Mouse (Mus musculus): ENCODE measurements around the gene Mrpl49.

The Mrpl49 gene

DNA sequence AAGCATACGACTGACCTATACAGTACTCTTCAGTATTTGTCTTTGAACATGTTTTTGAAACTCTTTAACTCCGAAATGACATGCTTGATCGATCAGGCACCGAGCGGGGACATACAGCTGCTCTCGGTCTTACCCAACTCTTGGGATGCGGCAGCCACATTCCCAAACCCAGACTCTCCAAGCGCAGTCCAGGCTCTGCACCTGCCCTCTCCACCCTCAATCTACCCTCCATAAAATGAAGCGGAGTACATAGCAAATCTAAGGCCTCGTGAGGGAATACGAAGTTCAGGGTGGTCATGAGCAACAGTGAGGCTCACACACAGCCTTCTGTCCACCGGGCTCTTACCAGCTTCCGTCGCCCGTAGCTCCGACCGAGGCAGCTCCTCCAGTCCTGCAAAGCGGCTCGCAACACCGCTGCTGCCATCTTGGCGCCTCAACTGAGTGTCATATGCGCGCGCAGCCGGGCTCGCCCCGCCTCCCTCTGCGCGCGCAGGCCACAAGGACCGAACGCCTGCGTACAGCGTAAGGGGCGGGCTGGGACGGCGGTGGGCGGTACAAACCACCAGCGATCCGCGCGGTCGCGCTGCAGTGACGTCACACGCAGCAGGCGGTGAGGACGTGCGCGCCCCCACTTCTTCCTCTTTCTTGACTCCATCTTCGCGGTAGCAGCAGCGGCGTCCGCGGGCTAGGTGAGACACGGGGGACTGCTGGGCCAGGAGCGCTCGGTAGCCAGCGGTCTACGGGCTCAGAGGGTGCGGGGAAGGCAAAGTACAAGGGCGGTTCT lies at the start of gene Mrpl49, which contains the start of gene Fau:
Gene Mrpl49 (minus strand): TSS at position 473 of the 784 bp plus-strand sequence.
Gene Fau (plus strand): TSS at position 532 of the 784 bp plus-strand sequence.
- peak; percentile 99 for DNase-seq

GRCm38 (mm10) chr19:6105586-6105985 lies 48.0 kb upstream of the Mrpl49 start, which contains the start of gene Naaladl1:
TSS of gene Naaladl1 (plus strand) at chr19:6105782.
- no peak for DNase-seq

DNA sequence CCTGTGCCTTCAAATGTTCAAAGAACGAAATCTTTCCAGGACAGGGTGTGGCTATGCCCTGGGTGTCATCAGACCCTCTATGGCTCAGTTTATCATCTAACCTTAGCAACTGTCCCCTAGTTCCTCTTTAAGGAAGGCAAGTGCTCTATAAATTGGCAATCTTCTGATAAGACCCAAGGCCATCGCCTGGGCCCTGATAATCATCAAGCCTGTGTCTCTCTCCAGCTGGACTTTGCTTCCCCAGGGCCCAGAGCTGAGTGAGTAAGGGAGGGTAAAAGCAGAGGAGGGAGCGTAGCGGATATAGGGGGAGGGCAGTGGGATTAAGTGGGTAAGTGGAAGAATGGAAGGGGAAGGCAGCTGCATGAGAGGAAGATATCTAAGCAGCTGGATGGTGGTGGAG lies 46.9 kb upstream of the Mrpl49 start:
- no peak for DNase-seq

- DNase-seq: no peak
Observed at GRCm38 (mm10) chr19:6102169-6102853, 44.7 kb upstream of the Mrpl49 start.

DNA sequence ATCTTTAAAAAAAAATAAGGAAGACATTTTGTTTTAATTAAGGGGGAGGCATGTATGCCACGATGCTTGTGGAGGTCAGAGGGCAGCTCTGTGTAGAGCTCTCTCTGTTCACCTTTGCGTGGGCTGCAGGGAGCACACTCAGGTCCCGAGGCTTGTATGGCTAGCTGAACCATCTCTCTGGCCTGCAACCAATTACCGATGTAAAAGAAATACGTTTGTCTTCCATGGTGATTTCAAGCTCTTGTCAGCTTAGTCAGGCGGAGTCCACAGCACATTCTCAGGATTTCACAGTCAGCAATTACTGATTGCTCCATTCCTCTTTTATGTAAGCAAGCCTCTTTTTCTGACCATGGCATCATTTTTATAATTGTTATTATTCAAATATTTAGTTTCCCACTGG lies 43.6 kb upstream of the Mrpl49 start:
- DNase-seq: no peak

DNA sequence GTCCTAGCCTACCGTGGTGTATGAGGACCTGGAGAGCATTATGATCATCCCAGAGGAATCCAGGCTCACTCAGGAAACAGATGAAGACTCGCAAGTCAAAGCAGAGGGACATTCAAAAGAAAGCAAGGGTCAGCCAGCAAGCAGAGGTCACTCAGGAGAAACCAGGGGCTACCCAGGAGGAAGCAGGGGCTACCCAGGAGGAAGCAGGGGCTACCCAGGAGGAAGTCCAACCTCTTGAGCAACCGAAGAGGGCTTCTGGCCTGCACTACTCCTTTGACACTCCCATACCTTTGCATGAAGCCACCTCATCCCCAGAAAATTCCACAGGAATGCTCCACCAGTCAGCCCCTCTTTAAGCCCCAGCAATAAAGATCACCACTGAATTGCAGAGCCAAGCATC lies 40.3 kb upstream of the Mrpl49 start:
- DNase-seq: no peak

DNA sequence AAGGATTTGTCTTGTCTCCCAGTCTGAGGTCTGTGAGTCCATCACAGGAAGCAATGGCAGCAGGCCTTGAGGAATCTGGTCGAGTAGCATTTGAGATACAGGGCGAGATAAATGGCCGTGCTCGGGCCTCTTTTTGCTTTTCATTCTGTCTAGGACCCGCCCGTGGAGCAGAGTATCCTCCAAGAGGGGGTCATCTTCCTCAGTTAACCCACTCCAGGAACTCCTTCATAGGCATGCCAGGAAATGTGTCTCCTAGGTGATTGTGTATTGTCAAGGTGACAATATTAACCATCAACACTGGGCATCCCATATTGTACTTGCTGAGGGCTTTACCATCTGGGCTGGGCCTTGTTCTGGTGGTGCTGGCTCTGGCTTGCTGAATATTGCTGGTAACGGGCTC lies 36.5 kb upstream of the Mrpl49 start, which contains the start of gene AC131692.1:
Gene AC131692.1 (plus strand): TSS at position 301 of the 400 bp plus-strand sequence.
- no peak for DNase-seq

DNA sequence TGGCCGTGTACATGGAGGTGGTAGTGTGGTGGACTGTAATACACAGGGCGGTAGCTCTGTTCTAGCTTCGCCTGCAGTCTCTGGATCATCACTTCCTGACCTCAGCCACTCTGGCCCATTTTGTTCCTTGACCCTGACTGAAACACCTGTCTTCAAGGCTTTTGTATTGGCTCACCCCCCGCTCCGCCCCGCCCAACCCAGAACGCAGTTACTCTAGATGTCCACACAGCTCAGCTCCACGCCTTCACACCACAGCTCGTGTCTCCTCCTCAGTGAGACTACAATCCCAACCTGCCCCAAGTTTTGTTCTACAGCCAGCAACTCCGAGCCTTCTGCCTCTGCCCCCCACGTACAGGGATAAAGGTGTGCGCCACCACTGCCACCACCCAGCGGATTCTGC lies 31.3 kb upstream of the Mrpl49 start:
- DNase-seq: no peak

- DNase-seq: no peak
Observed at GRCm38 (mm10) chr19:6085417-6085879, 27.9 kb upstream of the Mrpl49 start.

DNA sequence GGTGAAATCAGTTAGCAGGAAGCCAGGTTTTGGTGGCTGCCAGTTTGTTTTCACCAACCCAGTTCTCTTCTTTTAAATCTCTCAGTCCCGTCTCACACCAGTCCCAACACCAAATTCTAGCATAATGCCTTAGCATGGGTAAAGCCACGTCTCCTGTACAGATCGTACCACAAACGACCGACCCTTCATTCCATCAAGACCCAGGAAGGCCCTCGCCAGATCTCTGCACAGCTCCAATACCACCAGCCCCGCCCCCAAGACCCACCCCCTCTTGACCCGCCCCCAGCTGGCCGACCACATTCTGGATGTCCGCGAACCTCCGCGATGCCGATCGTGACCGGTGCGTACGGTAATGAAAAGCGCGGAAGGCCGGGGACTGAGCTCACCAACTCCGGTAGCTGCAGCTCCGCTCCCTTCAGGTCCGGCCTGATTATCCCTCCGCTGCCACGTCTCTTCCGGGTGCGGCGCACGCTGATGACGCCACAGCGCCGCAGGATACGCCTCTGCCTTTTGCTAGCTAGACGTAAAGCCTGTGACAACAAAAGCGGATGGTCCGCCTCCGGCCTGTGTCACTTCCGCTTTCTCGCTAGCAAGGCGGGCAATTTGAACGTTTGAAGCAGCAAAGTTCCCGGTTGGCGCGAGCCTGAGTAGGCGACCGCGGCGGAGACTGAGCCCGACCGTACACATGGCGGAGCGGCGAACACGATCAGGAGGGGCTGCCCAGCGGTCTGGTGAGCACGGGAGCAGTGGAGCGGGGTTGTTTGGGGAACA lies 27.1 kb upstream of the Mrpl49 start, which contains the start of the genes Zfpl1 and Cdca5:
Gene Zfpl1 (minus strand): TSS at position 479 of the 771 bp plus-strand sequence.
Gene Cdca5 (plus strand): TSS at position 506 of the 771 bp plus-strand sequence.
- peak; percentile 92 for DNase-seq

- no peak for DNase-seq
Observed at GRCm38 (mm10) chr19:6082156-6082555, 24.6 kb upstream of the Mrpl49 start, which contains the start of gene Gm28374. TSS of gene Gm28374 (minus strand) at chr19:6082256.

GRCm38 (mm10) chr19:6079983-6080480 lies 22.4 kb upstream of the Mrpl49 start, which contains the start of gene Tmem262:
TSS of gene Tmem262 (plus strand) at chr19:6080033.
- no peak for DNase-seq

DNA sequence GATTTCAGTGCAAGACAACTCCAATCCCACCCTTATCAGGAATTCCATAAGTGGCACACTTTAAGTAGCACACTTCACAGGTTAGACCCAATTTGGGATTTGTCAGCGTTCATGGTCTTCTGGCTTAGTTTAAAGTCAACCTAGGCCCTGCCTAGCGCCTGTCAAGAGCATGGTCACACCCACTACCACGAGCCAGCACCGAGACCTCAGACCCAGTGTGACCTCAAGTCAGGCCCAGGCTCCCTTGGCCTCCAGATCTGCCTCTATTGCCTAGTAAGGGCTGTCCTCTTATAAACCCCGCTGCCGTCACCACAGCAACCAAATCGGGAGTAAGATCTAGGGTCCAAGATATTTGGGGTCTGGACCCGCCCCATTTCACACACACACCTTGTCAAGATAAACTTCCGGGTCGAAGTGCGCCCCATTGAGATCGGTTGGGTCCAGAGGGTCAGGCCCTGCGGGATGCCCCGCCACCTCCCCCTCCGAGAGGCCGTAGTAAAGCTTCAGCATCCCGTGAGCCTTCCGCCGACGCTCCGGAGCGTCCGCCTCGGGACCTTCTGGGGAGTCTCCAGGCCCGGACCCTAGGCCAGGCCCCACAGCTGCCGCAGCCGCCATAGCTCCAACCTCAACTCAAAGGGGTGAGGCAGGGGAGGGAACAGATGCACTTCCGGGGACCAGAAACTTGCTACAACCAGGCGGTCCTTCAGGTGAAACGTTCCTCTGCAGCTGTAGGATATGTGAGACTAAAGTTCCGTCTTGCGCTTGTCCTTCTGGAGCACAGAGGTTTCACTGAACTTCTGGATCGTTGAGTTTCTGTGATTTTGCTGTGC lies 19.2 kb upstream of the Mrpl49 start, which contains the start of gene Vps51:
Gene Vps51 (minus strand): TSS at position 668 of the 830 bp plus-strand sequence.
- peak; percentile 74 for DNase-seq

GRCm38 (mm10) chr19:6073889-6074288 lies 16.3 kb upstream of the Mrpl49 start:
- DNase-seq: no peak

- DNase-seq: no peak
Observed at GRCm38 (mm10) chr19:6071261-6071660, 13.7 kb upstream of the Mrpl49 start.

GRCm38 (mm10) chr19:6070571-6071250 lies 13.1 kb upstream of the Mrpl49 start:
- DNase-seq: no peak

GRCm38 (mm10) chr19:6069851-6070250 lies 12.3 kb upstream of the Mrpl49 start:
- no peak for DNase-seq

DNA sequence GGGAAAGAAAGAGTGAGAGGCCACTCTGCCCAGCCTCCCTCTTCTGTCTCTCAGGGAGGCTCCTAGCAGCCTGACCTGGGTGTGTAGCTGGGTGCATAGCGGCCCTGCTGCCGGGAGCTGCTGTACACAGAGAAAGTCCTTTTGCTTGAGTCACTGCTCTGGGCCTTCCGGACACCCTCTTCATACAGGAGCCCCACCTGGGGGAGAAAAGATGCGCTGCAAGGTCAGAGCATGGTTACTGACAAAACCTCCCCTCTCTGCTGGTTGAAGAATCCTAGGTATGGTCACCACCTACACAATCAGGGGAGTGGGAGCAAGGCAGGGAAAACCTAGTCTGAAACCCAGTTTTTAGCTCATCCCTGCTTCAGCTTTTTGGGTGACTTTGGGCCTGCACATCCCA lies 11.4 kb upstream of the Mrpl49 start:
- DNase-seq: no peak

- DNase-seq: peak; percentile 87
Observed at GRCm38 (mm10) chr19:6067724-6068415, 10.3 kb upstream of the Mrpl49 start, which contains the start of gene Tm7sf2. TSS of gene Tm7sf2 (minus strand) at chr19:6068373.

All from right cerebral cortex, postnatal 4 days (tissue).